Mouse (Mus musculus) frontal cortex, adult 2 months (tissue): Measurements from ENCODE around the gene Ankrd13d. TPM values are rescaled to one million over a fixed set of nuclear protein-coding genes. Genes with fewer than 3 reads are reported as not detected.

Source experiments
- DNase-seq, 2 experiments: peaks; one replicate each; pipeline ENCODE4 v3.0.0; 2022; ENCODE audit warnings: low spot score in 1 of 2; ENCODE audit errors: extremely low spot score in 1 of 2
- polyA plus RNA-seq: library from polyadenylated mRNA; depleted of rRNA; stranded (reverse); fragments of >200 nt; gene quantifications from 2 replicates; pipeline ENCODE4 v1.2.3, GENCODE M21; 2012; rRNA removed

The Ankrd13d gene
- polyA plus RNA-seq, 1 experiment, result 77.0 TPM

- no peak for DNase-seq
These were observed 54.0 kb downstream of the Ankrd13d start for GRCm38 (mm10) chr19:4228891-4229290.

- DNase-seq, result peak in 1 of 2 experiments; percentile 89
These were observed 54.9 kb downstream of the Ankrd13d start for GRCm38 (mm10) chr19:4227894-4228678.

GRCm38 (mm10) chr19:4227446-4227845 lies 55.5 kb downstream of the Ankrd13d start:
- no peak for DNase-seq

GRCm38 (mm10) chr19:4226779-4227178 lies 56.2 kb downstream of the Ankrd13d start:
- no peak for DNase-seq

- no peak for DNase-seq
These were observed 60.8 kb downstream of the Ankrd13d start for GRCm38 (mm10) chr19:4222165-4222564.

GRCm38 (mm10) chr19:4220957-4221743 lies 61.8 kb downstream of the Ankrd13d start:
- DNase-seq, result no peak

- DNase-seq, result no peak
These were observed 62.5 kb downstream of the Ankrd13d start for GRCm38 (mm10) chr19:4220416-4220815.

Other genes starting within 250 kb of the Ankrd13d start
- 454 and 506 TPM in 2 replicates for gene Gstp1, start 245.2 kb downstream of the Ankrd13d start, polyA plus RNA-seq
- 5.1 and 14.7 TPM in 2 replicates for gene Gstp2, start 237.1 kb downstream of the Ankrd13d start, polyA plus RNA-seq
- not detected in 2 replicates for gene Gstp3, start 223.6 kb downstream of the Ankrd13d start, polyA plus RNA-seq
- gene Cabp2, start 201.6 kb downstream of the Ankrd13d start, polyA plus RNA-seq, result not detected in 2 replicates
- gene Cdk2ap2, start 186.0 kb downstream of the Ankrd13d start, polyA plus RNA-seq, result 50.3 and 58.5 TPM in 2 replicates
- 290 and 305 TPM in 2 replicates for gene Pitpnm1, start 183.1 kb downstream of the Ankrd13d start, polyA plus RNA-seq
- gene Aip, start 157.3 kb downstream of the Ankrd13d start, polyA plus RNA-seq, result 162 and 174 TPM in 2 replicates
- gene Gpr152, start 143.3 kb downstream of the Ankrd13d start, polyA plus RNA-seq, result 0.06 and 0.11 TPM in 2 replicates
- gene Cabp4, start 139.1 kb downstream of the Ankrd13d start, polyA plus RNA-seq, result 0.12 and 0.17 TPM in 2 replicates
- 183 and 225 TPM in 2 replicates for gene Coro1b, start 134.5 kb downstream of the Ankrd13d start, polyA plus RNA-seq
- 1.9 and 2.3 TPM in 2 replicates for gene Ptprcap, start 129.5 kb downstream of the Ankrd13d start, polyA plus RNA-seq
- 82.4 and 85.6 TPM in 2 replicates for gene Rps6kb2, start 119.8 kb downstream of the Ankrd13d start, polyA plus RNA-seq
- 10.7 and 14.3 TPM in 2 replicates for gene Carns1, start 107.7 kb downstream of the Ankrd13d start, polyA plus RNA-seq
- gene Tbc1d10c, start 91.9 kb downstream of the Ankrd13d start, polyA plus RNA-seq, result 2.6 and 3.3 TPM in 2 replicates
- 347 and 379 TPM in 2 replicates for gene Ppp1ca, start 91.1 kb downstream of the Ankrd13d start, polyA plus RNA-seq
- gene Rad9a, start 81.5 kb downstream of the Ankrd13d start, polyA plus RNA-seq, result 18.4 and 19.3 TPM in 2 replicates
- gene Clcf1, start 68.9 kb downstream of the Ankrd13d start, polyA plus RNA-seq, result 3.9 and 4.5 TPM in 2 replicates
- not detected in 2 replicates for gene AC109138.7, start 68.8 kb downstream of the Ankrd13d start, polyA plus RNA-seq
- 35.0 and 39.4 TPM in 2 replicates for gene Pold4, start 51.2 kb downstream of the Ankrd13d start, polyA plus RNA-seq
- 98.6 and 106 TPM in 2 replicates for gene Ssh3, start 14.0 kb downstream of the Ankrd13d start, polyA plus RNA-seq
- gene Grk2, start 23.1 kb upstream of the Ankrd13d start, polyA plus RNA-seq, result 183 and 199 TPM in 2 replicates
- 68.7 and 69.6 TPM in 2 replicates for gene Kdm2a, start 115.1 kb upstream of the Ankrd13d start, polyA plus RNA-seq
- gene Rhod, start 156.3 kb upstream of the Ankrd13d start, polyA plus RNA-seq, result 1.7 and 2.0 TPM in 2 replicates
- gene Syt12, start 194.3 kb upstream of the Ankrd13d start, polyA plus RNA-seq, result 20.5 TPM in 2 replicates
- gene 2010003K11Rik, start 215.4 kb upstream of the Ankrd13d start, polyA plus RNA-seq, result not detected in 2 replicates
- 36.4 and 41.6 TPM in 2 replicates for gene Pcx, start 227.3 kb upstream of the Ankrd13d start, polyA plus RNA-seq